Mouse (Mus musculus) CD8-positive naive resting alpha-beta T cell, adult 2 months (primary cell): ENCODE measurements around the gene Adamtsl4.
"Not testable (repeated sequence)": the region's sequence is repeated elsewhere in the genome, so short reads cannot be mapped to it uniquely, and the experiment has no call there.

Experiments used
- DNase-seq, 2 experiments: peaks; one replicate each; pipeline ENCODE4 v3.0.0; 2022; ENCODE audit warnings: low read depth in 2 of 2, low spot score in 2 of 2

Gene Adamtsl4

GRCm38 (mm10) chr3:95701085-95701484 lies 13.4 kb upstream of the Adamtsl4 start:
- DNase-seq: no peak

GRCm38 (mm10) chr3:95700233-95700681 lies 12.5 kb upstream of the Adamtsl4 start:
- DNase-seq: no peak

GRCm38 (mm10) chr3:95698286-95698685 lies 10.6 kb upstream of the Adamtsl4 start:
- no peak for DNase-seq

- DNase-seq: no peak
Measured at GRCm38 (mm10) chr3:95696360-95696759, 8.6 kb upstream of the Adamtsl4 start.

GRCm38 (mm10) chr3:95695796-95696195 lies 8.1 kb upstream of the Adamtsl4 start:
- no peak for DNase-seq

GRCm38 (mm10) chr3:95694808-95695703 lies 7.3 kb upstream of the Adamtsl4 start:
- no peak for DNase-seq

GRCm38 (mm10) chr3:95693821-95694807 lies 6.4 kb upstream of the Adamtsl4 start:
- no peak for DNase-seq

GRCm38 (mm10) chr3:95692677-95693076 lies 5.0 kb upstream of the Adamtsl4 start:
- no peak for DNase-seq

GRCm38 (mm10) chr3:95690552-95690951 lies 2.8 kb upstream of the Adamtsl4 start:
- not testable (repeated sequence) for DNase-seq

GRCm38 (mm10) chr3:95689940-95690339 lies 2.2 kb upstream of the Adamtsl4 start:
- no peak for DNase-seq

GRCm38 (mm10) chr3:95689171-95689915 lies 1.6 kb upstream of the Adamtsl4 start:
- no peak for DNase-seq

- no peak for DNase-seq
Measured at GRCm38 (mm10) chr3:95687168-95687523, 571 bp downstream of the Adamtsl4 start.

- no peak for DNase-seq
Measured at GRCm38 (mm10) chr3:95686492-95687167, 1.1 kb downstream of the Adamtsl4 start.

- no peak for DNase-seq
Measured at GRCm38 (mm10) chr3:95685701-95686100, 2.0 kb downstream of the Adamtsl4 start.

- no peak for DNase-seq
Measured at GRCm38 (mm10) chr3:95685301-95685700, 2.4 kb downstream of the Adamtsl4 start.

GRCm38 (mm10) chr3:95684846-95685245 lies 2.9 kb downstream of the Adamtsl4 start:
- no peak for DNase-seq

GRCm38 (mm10) chr3:95682878-95683277 lies 4.8 kb downstream of the Adamtsl4 start:
- DNase-seq: no peak

- no peak for DNase-seq
Measured at GRCm38 (mm10) chr3:95681365-95681764, 6.4 kb downstream of the Adamtsl4 start.

- DNase-seq: no peak
Measured at GRCm38 (mm10) chr3:95680673-95681072, 7.0 kb downstream of the Adamtsl4 start.

GRCm38 (mm10) chr3:95679551-95679950 lies 8.2 kb downstream of the Adamtsl4 start:
- DNase-seq: no peak
